Mouse (Mus musculus) E14TG2a.4 (cell line): ENCODE measurements at regions not wholly inside any gene's neighbourhood (a gene's known extent, or its start where the extent isn't known, plus 50 kb on each side); places are given as distances from the start of the nearest gene placed in this dataset.

Experiments
- CTCF ChIP-seq: conservative IDR thresholded peaks from 2 replicates; pipeline ENCODE4 v1.5.1; 2014; ENCODE audit warnings: low read length
- NANOG ChIP-seq: IDR thresholded peaks from 2 replicates; pipeline ENCODE4 v1.6.1; 2014; ENCODE audit warnings: borderline replicate concordance, low read length, mixed read lengths
- POU5F1 ChIP-seq: IDR thresholded peaks from 2 replicates; pipeline ENCODE4 v1.6.1; 2014; ENCODE audit warnings: low read length, borderline replicate concordance

DNA sequence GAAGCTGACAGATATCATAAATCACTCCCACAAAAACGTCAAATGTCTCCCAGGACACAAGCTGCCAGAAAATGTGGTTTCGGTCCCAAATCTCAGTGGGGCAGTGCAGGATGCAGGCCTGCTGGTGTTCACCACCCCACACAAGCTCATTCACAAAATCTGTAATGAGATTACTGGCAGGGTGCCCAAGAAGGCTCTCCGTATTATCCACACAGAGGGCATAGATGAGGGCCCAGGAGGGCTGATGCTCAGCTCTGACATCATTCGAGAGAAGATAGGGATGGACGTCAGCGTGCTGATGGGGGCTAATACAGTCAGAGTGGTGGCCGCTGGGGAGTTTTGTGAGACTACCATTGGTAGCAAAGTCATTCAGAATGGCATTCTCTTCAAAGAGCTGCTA lies 375.9 kb upstream of the 4933412E24Rik start:
- no peak for TF ChIP-seq CTCF
- TF ChIP-seq NANOG: no peak
- TF ChIP-seq POU5F1: no peak
